Mouse (Mus musculus) kidney, adult 2 months (tissue): ENCODE results near the gene Cytip. TPM values are rescaled to one million over a fixed set of nuclear protein-coding genes. Genes with fewer than 3 reads are reported as not detected.
A peak's percentile ranks its signal among the peaks of the same experiment; 100 is the strongest.

ENCODE experiments used
- DNase-seq: peaks from one replicate; pipeline ENCODE4 v3.0.0; 2021
- H3K27ac ChIP-seq: fragments of 200-500 bp; 2 replicates; pipeline ENCODE4 v1.5.1; 2012; ENCODE audit warnings: low read depth, low read length, control low read depth, inconsistent platforms; ENCODE audit not compliant: insufficient read depth
- H3K27me3 ChIP-seq: fragments of 200-500 bp; replicated peaks from 2 replicates; pipeline ENCODE4 v1.6.1; 2012; ENCODE audit warnings: mild to moderate bottlenecking, moderate library complexity, low read length, inconsistent platforms; ENCODE audit not compliant: control insufficient read depth, insufficient read depth
- H3K36me3 ChIP-seq: fragments of 200-500 bp; 2 replicates; pipeline ENCODE4 v1.6.1; 2012; ENCODE audit warnings: mild to moderate bottlenecking, moderate library complexity, low read length, inconsistent platforms; ENCODE audit not compliant: control insufficient read depth, insufficient read depth
- H3K4me1 ChIP-seq: fragments of 200-500 bp; 2 replicates; pipeline ENCODE4 v1.6.1; 2011; ENCODE audit warnings: low read length; ENCODE audit not compliant: control insufficient read depth, insufficient read depth
- H3K4me3 ChIP-seq: fragments of 200-500 bp; 2 replicates; pipeline ENCODE4 v1.5.1; 2011; ENCODE audit warnings: mild to moderate bottlenecking, low read depth, low read length, control low read depth; ENCODE audit not compliant: insufficient read depth
- CTCF ChIP-seq: fragments of 200-500 bp; conservative IDR thresholded peaks from 2 replicates; pipeline ENCODE4 v1.5.1; 2011; ENCODE audit warnings: low read depth, mild to moderate bottlenecking, control low read depth, low read length, moderate library complexity, mixed read lengths; ENCODE audit not compliant: insufficient read depth, insufficient read length
- POLR2A ChIP-seq: fragments of 200-500 bp; IDR thresholded peaks from one replicate; pipeline ENCODE4 v1.6.1; 2011; ENCODE audit warnings: low read depth, low read length, control low read depth
- WGBS: fragments of 180-500 bp; shearing (Covaris S2); methylation state at CpG from one replicate; pipeline ENCODE4 v1.1.7; 2018; 5-methylcytosine and 5-hydroxymethylcytosine counted together
- polyA plus RNA-seq: library from polyadenylated mRNA; depleted of rRNA; stranded (reverse); fragments of >200 nt; gene quantifications from 2 replicates; pipeline ENCODE4 v1.2.3, GENCODE M21; 2012

Cytip gene
- polyA plus RNA-seq, 1 experiment: 22.0 TPM

DNA sequence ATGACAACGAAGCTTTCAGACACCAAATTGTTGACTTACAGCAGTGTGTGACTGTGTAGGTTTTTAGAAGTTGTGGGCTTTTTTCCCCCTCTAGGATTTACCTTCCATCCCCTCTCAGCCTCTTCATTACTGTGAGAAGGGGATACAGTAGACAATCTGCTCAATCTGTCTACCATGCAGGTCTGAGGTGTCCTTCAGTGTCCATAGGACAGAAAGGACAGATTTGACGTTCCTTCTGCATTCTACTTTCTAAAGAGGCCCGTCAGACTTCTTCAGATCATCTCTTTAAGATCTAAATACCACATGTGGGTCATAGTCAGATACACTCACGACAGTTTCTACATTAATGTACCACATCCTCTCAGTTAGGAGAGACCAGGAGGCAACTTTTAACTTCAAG lies 33.5 kb downstream of the Cytip start:
- H3K27ac ChIP-seq: no peak overlapping the region
- no peaks in the 10 kb centered on the region for H3K36me3 ChIP-seq
- no peak for DNase-seq
- no peak overlapping the region for H3K4me3 ChIP-seq
- H3K27me3 ChIP-seq: no peaks in the 10 kb centered on the region
- peaks cover 5% of the 10 kb centered on the region; the same call in 1 of the 2 replicates for H3K4me1 ChIP-seq
- TF ChIP-seq CTCF: no peak
- TF ChIP-seq POLR2A: no peak
- WGBS: 91% methylated on average over 4 of the region's 4 CpGs

- peak overlapping the region; percentile 96 for H3K27ac ChIP-seq
- H3K27me3 ChIP-seq: no peaks in the 10 kb centered on the region
- H3K4me3 ChIP-seq: no peak overlapping the region
- WGBS: 35% methylated on average over 21 of the region's 21 CpGs
- no peaks in the 10 kb centered on the region for H3K36me3 ChIP-seq
- peak; percentile 61 for DNase-seq
- H3K4me1 ChIP-seq: peaks cover 5% of the 10 kb centered on the region; the same call in 1 of the 2 replicates
- TF ChIP-seq POLR2A: no peak
- TF ChIP-seq CTCF: no peak
Measured at GRCm38 (mm10) chr2:58160541-58161307, 34.6 kb downstream of the Cytip start.

- H3K4me3 ChIP-seq: peak overlapping the region; percentile 9; the same call in 1 of the 2 replicates
- H3K27me3 ChIP-seq: no peaks in the 10 kb centered on the region
- TF ChIP-seq CTCF (no peak), POLR2A (no peak)
- 71% methylated on average over 13 of the region's 13 CpGs for WGBS
- peaks cover 5% of the 10 kb centered on the region; the same call in 1 of the 2 replicates for H3K4me1 ChIP-seq
- no peaks in the 10 kb centered on the region for H3K36me3 ChIP-seq
- DNase-seq: peak; percentile 42
- peak overlapping the region; percentile 42; the same call in 1 of the 2 replicates for H3K27ac ChIP-seq
Measured at GRCm38 (mm10) chr2:58159880-58160279, 35.5 kb downstream of the Cytip start.

GRCm38 (mm10) chr2:58159121-58159520 lies 36.2 kb downstream of the Cytip start:
- WGBS: 83% methylated on average over 6 of the region's 6 CpGs
- H3K4me3 ChIP-seq: 0 out of 2 replicates have a peak overlapping the region, but pooled peaks have one; percentile 0

DNA sequence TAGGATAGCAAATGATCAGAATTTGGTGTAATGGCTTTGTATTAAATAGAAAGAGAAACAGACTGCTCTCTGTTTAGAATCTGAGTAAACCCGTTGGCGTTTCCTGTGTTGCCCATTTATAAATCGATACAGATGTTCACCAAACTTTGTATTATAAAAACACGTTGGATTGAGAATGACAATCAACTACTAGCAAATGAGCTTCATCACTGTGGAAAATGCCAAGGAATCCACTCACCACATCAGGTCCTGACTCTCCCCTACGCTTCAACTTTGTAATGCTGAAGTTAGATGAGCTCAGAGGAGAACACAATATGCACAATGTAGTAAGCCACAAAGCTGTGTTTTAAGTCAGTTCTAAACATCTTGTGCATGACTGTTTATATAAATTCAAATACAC lies 36.8 kb downstream of the Cytip start:
- DNase-seq: no peak
- Histone ChIP-seq H3K4me1 (peaks cover 5% of the 10 kb centered on the region; the same call in 1 of the 2 replicates), H3K4me3 (no peak overlapping the region), H3K27ac (no peak overlapping the region), H3K27me3 (no peaks in the 10 kb centered on the region), H3K36me3 (no peaks in the 10 kb centered on the region)
- no peak for TF ChIP-seq CTCF
- TF ChIP-seq POLR2A: no peak
- 90% methylated on average over 5 of the region's 5 CpGs for WGBS

More at GRCm38 (mm10) chr2:58159121-58159520, 36.2 kb downstream of the Cytip start:
- no peaks in the 10 kb centered on the region for H3K27me3 ChIP-seq
- no peak for DNase-seq
- H3K36me3 ChIP-seq: no peaks in the 10 kb centered on the region
- peaks cover 5% of the 10 kb centered on the region; the same call in 1 of the 2 replicates for H3K4me1 ChIP-seq
- H3K27ac ChIP-seq: no peak overlapping the region
- TF ChIP-seq CTCF (no peak), POLR2A (no peak)

DNA sequence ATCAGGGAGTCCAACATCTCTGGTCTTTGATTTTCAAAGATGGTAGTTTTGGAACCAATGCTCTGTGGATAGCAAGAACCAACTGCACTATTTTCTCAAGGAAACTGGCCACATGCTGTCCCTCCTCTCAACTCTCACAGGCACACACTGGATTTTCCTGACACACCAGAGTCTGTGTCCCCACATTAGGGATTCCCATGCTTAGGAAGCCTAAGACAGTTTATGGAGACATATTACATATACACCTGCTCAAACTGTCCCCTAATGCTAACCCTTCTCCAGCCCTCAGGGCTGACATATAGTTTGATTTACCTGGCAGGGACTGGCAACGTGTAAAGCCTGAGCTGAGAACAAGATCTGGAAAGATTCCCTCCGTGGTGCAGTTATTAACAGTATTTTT lies 37.2 kb downstream of the Cytip start:
- WGBS: 83% methylated on average over 2 of the region's 2 CpGs
- H3K4me3 ChIP-seq: no peak overlapping the region
- no peak overlapping the region for H3K27ac ChIP-seq

DNA sequence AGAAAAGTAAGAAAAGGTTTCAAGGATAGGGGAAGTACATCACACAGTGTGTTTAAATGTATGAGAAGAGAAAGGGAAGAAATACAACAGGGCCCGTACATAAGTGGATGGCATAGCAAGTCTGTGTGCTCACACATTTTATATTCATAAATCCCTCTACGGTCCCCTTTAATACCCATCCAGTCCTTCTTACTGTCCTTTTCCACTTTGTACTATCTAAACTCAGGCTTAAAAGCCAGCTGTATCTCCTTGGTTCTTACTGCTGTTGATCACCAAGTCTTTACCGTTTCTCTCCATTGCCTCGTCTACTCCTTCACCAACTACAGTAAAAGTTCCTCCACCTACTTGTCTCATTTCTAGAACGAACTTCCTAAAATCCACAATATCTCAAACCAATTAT lies 37.9 kb downstream of the Cytip start:
- Histone ChIP-seq H3K4me1 (peaks cover 5% of the 10 kb centered on the region; the same call in 1 of the 2 replicates), H3K36me3 (no peaks in the 10 kb centered on the region), H3K4me3 (no peak overlapping the region), H3K27me3 (no peaks in the 10 kb centered on the region), H3K27ac (no peak overlapping the region)
- no peak for TF ChIP-seq POLR2A
- TF ChIP-seq CTCF: no peak
- no peak for DNase-seq
- WGBS: 96% methylated on average over 5 of the region's 5 CpGs

More for the DNA sequence above, 37.2 kb downstream of the Cytip start:
- no peak for DNase-seq
- H3K4me1 ChIP-seq: peaks cover 5% of the 10 kb centered on the region; the same call in 1 of the 2 replicates
- TF ChIP-seq CTCF: no peak
- TF ChIP-seq POLR2A: no peak
- H3K27me3 ChIP-seq: no peaks in the 10 kb centered on the region
- no peaks in the 10 kb centered on the region for H3K36me3 ChIP-seq
